Mouse (Mus musculus): ENCODE results near the gene Olfr736. TPM values are rescaled to one million over a fixed set of nuclear protein-coding genes. Genes with fewer than 3 reads are reported as not detected.

The Olfr736 gene
- total RNA-seq (2014; fragmentation: Nextera tagmentation) (not detected in 2 replicates), total RNA-seq (2017) (0.11 TPM in 1 of 2 replicates, not detected in the other), polyA plus RNA-seq (2012) (not detected in 2 replicates)

GRCm38 (mm10) chr14:50380863-50381262 lies at the start of gene Olfr736:
Gene Olfr736 (plus strand): TSS chr14:50381163.
- ATAC-seq (ENCODE audit: extremely low read depth, insufficient number of reproducible peaks, low FRiP score, poor library complexity, severe bottlenecking), result no peak
- Histone ChIP-seq H3K9me3 (replicated peaks) (no peaks in the 10 kb centered on the region), H3K4me1 (ENCODE audit: insufficient read depth, low read depth, low read length) (no peaks in the 10 kb centered on the region), H3K36me3 (replicated peaks) (no peaks in the 10 kb centered on the region), H3K27me3 (ENCODE audit: insufficient read depth, low read length) (no peaks in the 10 kb centered on the region), H3K4me3 (ENCODE audit: low read depth, low read length) (no peak within 1 kb of the TSS)
- DNase-seq (ENCODE audit: low spot score), result no peak
- no peak for TF ChIP-seq GATA2 (IDR thresholded peaks at IDR 0.05; ENCODE audit: borderline replicate concordance, low read depth, low read length)
- no peak for TF ChIP-seq GATA1 (IDR thresholded peaks at IDR 0.05; ENCODE audit: borderline replicate concordance, low read length)

GRCm38 (mm10) chr14:50348796-50349195 lies 32.2 kb upstream of the Olfr736 start, which contains the start of gene Olfr735:
Gene Olfr735 (minus strand): TSS chr14:50348872.
- no peaks in the 10 kb centered on the region for H3K4me1 ChIP-seq (ENCODE audit: insufficient read depth, low read depth, low read length)
- TF ChIP-seq GATA2 (IDR thresholded peaks at IDR 0.05; ENCODE audit: borderline replicate concordance, low read depth, low read length) (no peak), TAL1 (conservative IDR thresholded peaks at IDR 0.05; ENCODE audit: low read depth, low read length) (no peak)
- DNase-seq (ENCODE audit: low spot score) (no peak), ATAC-seq (ENCODE audit: extremely low read depth, insufficient number of reproducible peaks, low FRiP score, poor library complexity, severe bottlenecking) (no peak)
- H3K4me3 ChIP-seq (ENCODE audit: low read depth, low read length), result no peak within 1 kb of the TSS
- H3K9me3 ChIP-seq (replicated peaks), result no peaks in the 10 kb centered on the region
- H3K27me3 ChIP-seq (ENCODE audit: insufficient read depth, low read length), result no peaks in the 10 kb centered on the region
- no peaks in the 10 kb centered on the region for H3K36me3 ChIP-seq (replicated peaks)

DNA sequence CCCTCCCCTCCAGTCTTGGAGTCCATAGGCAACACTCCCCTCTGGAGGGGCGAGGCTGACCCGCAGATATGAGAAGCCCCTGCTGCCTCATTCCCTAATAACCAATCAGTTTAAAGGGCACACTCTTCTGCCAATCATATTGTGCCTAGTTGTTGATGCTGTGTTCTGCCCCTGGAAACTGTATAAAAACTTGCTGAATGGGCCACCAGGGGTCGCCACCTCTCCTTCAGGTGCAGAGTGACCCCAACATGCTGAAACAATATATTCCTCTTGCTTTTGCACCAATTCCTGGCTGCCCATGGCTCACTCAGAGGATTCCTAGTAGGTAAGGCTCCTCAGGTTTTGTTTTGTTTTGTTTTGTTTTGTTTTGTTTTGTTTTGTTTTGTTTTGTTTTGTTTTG lies 28.5 kb upstream of the Olfr736 start:
- no peak for ATAC-seq (ENCODE audit: extremely low read depth, insufficient number of reproducible peaks, low FRiP score, poor library complexity, severe bottlenecking)
- Histone ChIP-seq H3K36me3 (replicated peaks) (no peaks in the 10 kb centered on the region), H3K4me3 (ENCODE audit: low read depth, low read length) (no peak overlapping the region), H3K9me3 (replicated peaks) (no peaks in the 10 kb centered on the region), H3K4me1 (ENCODE audit: insufficient read depth, low read depth, low read length) (no peaks in the 10 kb centered on the region), H3K27me3 (ENCODE audit: insufficient read depth, low read length) (no peaks in the 10 kb centered on the region)
- DNase-seq (ENCODE audit: low spot score), result no peak
- TF ChIP-seq TAL1 (conservative IDR thresholded peaks at IDR 0.05; ENCODE audit: low read depth, low read length) (no peak), CTCF (IDR thresholded peaks at IDR 0.05; ENCODE audit: low read depth, low read length) (peak; percentile 30; the same call in 1 of the 2 replicates)

GRCm38 (mm10) chr14:50356725-50357124 lies 24.2 kb upstream of the Olfr736 start:
- DNase-seq (ENCODE audit: low spot score) (no peak), ATAC-seq (ENCODE audit: extremely low read depth, insufficient number of reproducible peaks, low FRiP score, poor library complexity, severe bottlenecking) (no peak)
- no peak for TF ChIP-seq TAL1 (conservative IDR thresholded peaks at IDR 0.05; ENCODE audit: low read depth, low read length)
- no peak for TF ChIP-seq GATA2 (IDR thresholded peaks at IDR 0.05; ENCODE audit: borderline replicate concordance, low read depth, low read length)
- TF ChIP-seq CTCF (IDR thresholded peaks at IDR 0.05; ENCODE audit: low read depth, low read length), result no peak
- TF ChIP-seq POLR2AphosphoS5 (IDR thresholded peaks at IDR 0.05; ENCODE audit: insufficient replicate concordance, low read depth, low read length), result no peak
- Histone ChIP-seq H3K4me1 (ENCODE audit: insufficient read depth, low read depth, low read length) (no peaks in the 10 kb centered on the region), H3K9me3 (replicated peaks) (no peaks in the 10 kb centered on the region), H3K27me3 (ENCODE audit: insufficient read depth, low read length) (no peaks in the 10 kb centered on the region), H3K36me3 (replicated peaks) (no peaks in the 10 kb centered on the region), H3K4me3 (ENCODE audit: low read depth, low read length) (no peak overlapping the region)

- no peaks in the 10 kb centered on the region for H3K4me1 ChIP-seq (ENCODE audit: insufficient read depth, low read depth, low read length)
- DNase-seq (ENCODE audit: low spot score), result no peak
- TF ChIP-seq GATA2 (IDR thresholded peaks at IDR 0.05; ENCODE audit: borderline replicate concordance, low read depth, low read length) (no peak), CTCF (IDR thresholded peaks at IDR 0.05; ENCODE audit: low read depth, low read length) (no peak), GATA1 (IDR thresholded peaks at IDR 0.05; ENCODE audit: borderline replicate concordance, low read length) (no peak), POLR2AphosphoS5 (IDR thresholded peaks at IDR 0.05; ENCODE audit: insufficient replicate concordance, low read depth, low read length) (no peak), TAL1 (conservative IDR thresholded peaks at IDR 0.05; ENCODE audit: low read depth, low read length) (no peak)
- no peaks in the 10 kb centered on the region for H3K9me3 ChIP-seq (replicated peaks)
- H3K36me3 ChIP-seq (replicated peaks), result no peaks in the 10 kb centered on the region
- H3K27me3 ChIP-seq (ENCODE audit: insufficient read depth, low read length), result no peaks in the 10 kb centered on the region
- H3K4me3 ChIP-seq (ENCODE audit: low read depth, low read length), result no peak within 1 kb of the TSS
- no peak for ATAC-seq (ENCODE audit: extremely low read depth, insufficient number of reproducible peaks, low FRiP score, poor library complexity, severe bottlenecking)
Measured at GRCm38 (mm10) chr14:50357593-50357992, 23.4 kb upstream of the Olfr736 start, which contains the start of gene Tlr11. Gene Tlr11 (plus strand): TSS chr14:50357914.

DNA sequence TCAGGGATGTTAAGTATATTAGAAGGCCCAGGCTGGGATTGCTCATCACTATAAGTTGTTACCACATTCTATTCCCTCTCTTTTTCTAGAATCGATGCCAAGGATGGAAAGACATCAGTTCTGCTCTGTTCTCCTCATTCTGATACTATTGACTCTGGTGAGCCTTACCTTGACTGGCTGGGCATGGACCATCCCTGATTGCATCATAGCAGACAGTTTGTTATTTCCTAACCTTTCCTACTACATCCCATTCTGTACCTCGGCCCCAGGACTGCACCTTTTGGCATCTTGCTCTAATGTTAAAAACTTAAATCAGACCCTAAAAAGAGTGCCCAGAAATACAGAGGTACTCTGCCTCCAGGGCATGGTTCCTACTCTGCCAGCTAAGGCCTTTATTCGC lies 20.5 kb upstream of the Olfr736 start:
- no peak overlapping the region for H3K4me3 ChIP-seq (ENCODE audit: low read depth, low read length)
- no peaks in the 10 kb centered on the region for H3K4me1 ChIP-seq (ENCODE audit: insufficient read depth, low read depth, low read length)
- DNase-seq (ENCODE audit: low spot score) (no peak), ATAC-seq (ENCODE audit: extremely low read depth, insufficient number of reproducible peaks, low FRiP score, poor library complexity, severe bottlenecking) (no peak)
- TF ChIP-seq GATA1 (IDR thresholded peaks at IDR 0.05; ENCODE audit: borderline replicate concordance, low read length), result no peak
- no peak for TF ChIP-seq TAL1 (conservative IDR thresholded peaks at IDR 0.05; ENCODE audit: low read depth, low read length)
- TF ChIP-seq CTCF (IDR thresholded peaks at IDR 0.05; ENCODE audit: low read depth, low read length), result no peak
- no peak for TF ChIP-seq POLR2AphosphoS5 (IDR thresholded peaks at IDR 0.05; ENCODE audit: insufficient replicate concordance, low read depth, low read length)
- TF ChIP-seq GATA2 (IDR thresholded peaks at IDR 0.05; ENCODE audit: borderline replicate concordance, low read depth, low read length), result no peak
- H3K27me3 ChIP-seq (ENCODE audit: insufficient read depth, low read length), result no peaks in the 10 kb centered on the region
- H3K36me3 ChIP-seq (replicated peaks), result no peaks in the 10 kb centered on the region
- no peaks in the 10 kb centered on the region for H3K9me3 ChIP-seq (replicated peaks)

DNA sequence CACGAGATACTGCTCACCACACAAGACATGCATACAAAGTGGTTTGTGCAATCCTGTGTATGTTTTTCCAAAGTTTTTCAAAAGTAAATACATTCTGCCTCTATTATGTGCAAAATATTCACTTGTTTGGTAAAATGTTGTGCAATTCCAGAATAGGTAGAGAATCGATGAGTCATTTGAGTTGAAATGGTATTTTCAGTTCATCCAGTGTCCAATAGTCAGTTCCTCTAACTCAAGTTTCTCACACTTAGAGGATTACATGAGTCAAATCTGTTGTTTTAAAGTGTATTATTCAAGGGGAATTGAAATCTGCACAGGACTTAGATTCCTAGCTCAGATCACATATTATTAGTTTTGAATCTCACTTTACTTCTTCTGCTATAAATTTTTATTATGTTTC lies 17.4 kb upstream of the Olfr736 start:
- no peak for ATAC-seq (ENCODE audit: extremely low read depth, insufficient number of reproducible peaks, low FRiP score, poor library complexity, severe bottlenecking)
- no peak for TF ChIP-seq CTCF (IDR thresholded peaks at IDR 0.05; ENCODE audit: low read depth, low read length)
- no peak for TF ChIP-seq POLR2AphosphoS5 (IDR thresholded peaks at IDR 0.05; ENCODE audit: insufficient replicate concordance, low read depth, low read length)
- TF ChIP-seq GATA2 (IDR thresholded peaks at IDR 0.05; ENCODE audit: borderline replicate concordance, low read depth, low read length), result no peak
- no peak for TF ChIP-seq TAL1 (conservative IDR thresholded peaks at IDR 0.05; ENCODE audit: low read depth, low read length)
- TF ChIP-seq GATA1 (IDR thresholded peaks at IDR 0.05; ENCODE audit: borderline replicate concordance, low read length), result no peak

More for the DNA sequence above, 17.4 kb upstream of the Olfr736 start:
- Histone ChIP-seq H3K27me3 (ENCODE audit: insufficient read depth, low read length) (no peaks in the 10 kb centered on the region), H3K36me3 (replicated peaks) (no peaks in the 10 kb centered on the region), H3K4me3 (ENCODE audit: low read depth, low read length) (no peak overlapping the region), H3K9me3 (replicated peaks) (no peaks in the 10 kb centered on the region), H3K4me1 (ENCODE audit: insufficient read depth, low read depth, low read length) (no peaks in the 10 kb centered on the region)
- DNase-seq (ENCODE audit: low spot score), result no peak
